Mouse (Mus musculus) G1E (cell line): Measurements from ENCODE around the gene Rras2. TPM values are rescaled to one million over a fixed set of nuclear protein-coding genes. Genes with fewer than 3 reads are reported as not detected.

Source experiments
- ATAC-seq: 2 replicates; pipeline ENCODE4 v1.8.0; 2016; ENCODE audit warnings: mild to moderate bottlenecking; ENCODE audit not compliant: insufficient number of reproducible peaks, poor library complexity, low FRiP score, severe bottlenecking; ENCODE audit errors: extremely low read depth
- DNase-seq: peaks from one replicate; pipeline ENCODE4 v3.0.0; 2012; ENCODE audit warnings: low spot score
- H3K27me3 ChIP-seq: 2 replicates; pipeline ENCODE4 v1.6.1; 2012; ENCODE audit warnings: mild to moderate bottlenecking, low read length, inconsistent platforms; ENCODE audit not compliant: insufficient read depth
- H3K36me3 ChIP-seq: replicated peaks from 2 replicates; pipeline ENCODE3; 2012; ENCODE audit warnings: mild to moderate bottlenecking, inconsistent platforms
- H3K4me1 ChIP-seq: 2 replicates; pipeline ENCODE4 v1.6.1; 2012; ENCODE audit warnings: low read depth, low read length, inconsistent platforms, mixed read lengths; ENCODE audit not compliant: insufficient read depth
- H3K4me3 ChIP-seq: 2 replicates; pipeline ENCODE4 v1.5.1; 2012; ENCODE audit warnings: low read depth, mild to moderate bottlenecking, inconsistent platforms, low read length, moderate library complexity, mixed read lengths
- H3K9me3 ChIP-seq: replicated peaks from 2 replicates; pipeline ENCODE4 v1.6.1; 2012; ENCODE audit warnings: inconsistent platforms
- CTCF ChIP-seq: IDR thresholded peaks from 2 replicates; pipeline ENCODE4 v1.5.1; 2012; ENCODE audit warnings: low read depth, low read length, inconsistent platforms, mixed read lengths
- GATA1 ChIP-seq: IDR thresholded peaks from 2 replicates; pipeline ENCODE4 v1.6.1; 2012; ENCODE audit warnings: borderline replicate concordance, low read length, inconsistent platforms, mixed read lengths
- GATA2 ChIP-seq: IDR thresholded peaks from 2 replicates; pipeline ENCODE4 v1.6.1; 2012; ENCODE audit warnings: low read depth, low read length, inconsistent platforms, borderline replicate concordance
- POLR2AphosphoS5 ChIP-seq: IDR thresholded peaks from 2 replicates; pipeline ENCODE4 v1.6.1; 2012; ENCODE audit warnings: low read depth, low read length, inconsistent platforms; ENCODE audit not compliant: insufficient replicate concordance
- TAL1 ChIP-seq: conservative IDR thresholded peaks from 2 replicates; pipeline ENCODE4 v1.6.1; 2012; ENCODE audit warnings: low read depth, low read length, inconsistent platforms, mixed read lengths
- polyA plus RNA-seq: library from polyadenylated mRNA; stranded (reverse); fragments of >175 nt; gene quantifications from 2 replicates; pipeline ENCODE4 v1.2.3, GENCODE M21; 2012
- total RNA-seq, 2 experiments: library from RNA; stranded (forward) in 1 of 2; stranded (reverse) in 1 of 2; fragments of 200-1000 nt in 1 of 2; fragments of >200 nt in 1 of 2; fragmentation: Nextera tagmentation in 1 of 2; gene quantifications; 2 replicates each; pipeline ENCODE4 v1.2.3; 2014 to 2017

Gene Rras2
- total and polyA plus RNA-seq, 3 experiments, result 0.05 TPM; not detected in 2

- H3K4me1 ChIP-seq, result no peaks in the 10 kb centered on the region
- H3K4me3 ChIP-seq, result no peak overlapping the region
- TF ChIP-seq POLR2AphosphoS5, result no peak
- TF ChIP-seq CTCF, result no peak
- no peak for TF ChIP-seq GATA2
- no peak for TF ChIP-seq GATA1
- no peak for TF ChIP-seq TAL1
- ATAC-seq (no peak), DNase-seq (no peak)
- no peaks in the 10 kb centered on the region for H3K36me3 ChIP-seq
- H3K9me3 ChIP-seq, result no peaks in the 10 kb centered on the region
- peaks cover 2% of the 10 kb centered on the region; the same call in 1 of the 2 replicates for H3K27me3 ChIP-seq
These were observed 21.8 kb upstream of the Rras2 start for GRCm38 (mm10) chr7:114139400-114139799.

- Histone ChIP-seq H3K27me3 (peaks cover 4% of the 10 kb centered on the region; the same call in 1 of the 2 replicates), H3K36me3 (no peaks in the 10 kb centered on the region), H3K9me3 (no peaks in the 10 kb centered on the region), H3K4me3 (no peak overlapping the region), H3K4me1 (no peaks in the 10 kb centered on the region)
- TF ChIP-seq GATA1 (no peak), POLR2AphosphoS5 (no peak), GATA2 (no peak), TAL1 (no peak), CTCF (no peak)
- no peak for ATAC-seq
- DNase-seq, result no peak
These were observed 20.7 kb upstream of the Rras2 start for GRCm38 (mm10) chr7:114138261-114138660.

- ATAC-seq, result no peak
- Histone ChIP-seq H3K27me3 (peaks cover 4% of the 10 kb centered on the region; the same call in 1 of the 2 replicates), H3K4me3 (no peak overlapping the region), H3K4me1 (no peaks in the 10 kb centered on the region), H3K36me3 (no peaks in the 10 kb centered on the region), H3K9me3 (no peaks in the 10 kb centered on the region)
- TF ChIP-seq TAL1, result no peak
- TF ChIP-seq GATA2, result no peak
- no peak for DNase-seq
These were observed 17.6 kb upstream of the Rras2 start for GRCm38 (mm10) chr7:114135166-114135565.

GRCm38 (mm10) chr7:114133957-114134356 is 16.4 kb upstream of the Rras2 start:
- H3K27me3 ChIP-seq, result peaks cover 2% of the 10 kb centered on the region; the same call in 1 of the 2 replicates

GRCm38 (mm10) chr7:114132316-114132715 is 14.7 kb upstream of the Rras2 start:
- H3K4me3 ChIP-seq, result no peak overlapping the region
- no peak for ATAC-seq
- H3K27me3 ChIP-seq, result peaks cover 2% of the 10 kb centered on the region; the same call in 1 of the 2 replicates
- no peaks in the 10 kb centered on the region for H3K4me1 ChIP-seq
- no peak for TF ChIP-seq GATA2
- TF ChIP-seq POLR2AphosphoS5, result no peak
- no peak for TF ChIP-seq GATA1
- no peak for TF ChIP-seq CTCF
- no peaks in the 10 kb centered on the region for H3K9me3 ChIP-seq
- DNase-seq, result no peak
- H3K36me3 ChIP-seq, result no peaks in the 10 kb centered on the region

More at GRCm38 (mm10) chr7:114133957-114134356, 16.4 kb upstream of the Rras2 start:
- TF ChIP-seq GATA1 (no peak), GATA2 (no peak), POLR2AphosphoS5 (no peak), CTCF (no peak), TAL1 (no peak)
- no peak for ATAC-seq
- Histone ChIP-seq H3K36me3 (no peaks in the 10 kb centered on the region), H3K4me3 (no peak overlapping the region), H3K9me3 (no peaks in the 10 kb centered on the region), H3K4me1 (no peaks in the 10 kb centered on the region)
- DNase-seq, result no peak

GRCm38 (mm10) chr7:114129281-114129680 is 11.7 kb upstream of the Rras2 start:
- TF ChIP-seq GATA1 (no peak), CTCF (no peak), GATA2 (no peak), POLR2AphosphoS5 (no peak), TAL1 (no peak)
- Histone ChIP-seq H3K9me3 (no peaks in the 10 kb centered on the region), H3K36me3 (no peaks in the 10 kb centered on the region), H3K4me1 (no peaks in the 10 kb centered on the region), H3K4me3 (no peak overlapping the region), H3K27me3 (peaks cover 2% of the 10 kb centered on the region; the same call in 1 of the 2 replicates)
- no peak for ATAC-seq
- no peak for DNase-seq

- DNase-seq (no peak), ATAC-seq (no peak)
- Histone ChIP-seq H3K9me3 (peaks cover 10% of the 10 kb centered on the region), H3K4me3 (no peak overlapping the region), H3K27me3 (no peaks in the 10 kb centered on the region), H3K4me1 (no peaks in the 10 kb centered on the region), H3K36me3 (no peaks in the 10 kb centered on the region)
- TF ChIP-seq GATA1 (no peak), TAL1 (no peak), GATA2 (no peak), POLR2AphosphoS5 (no peak), CTCF (no peak)
These were observed 599 bp upstream of the Rras2 start for GRCm38 (mm10) chr7:114118180-114118579.
